Mouse (Mus musculus): ENCODE measurements at regions not wholly inside any gene's neighbourhood (a gene's known extent, or its start where the extent isn't known, plus 50 kb on each side); places are given as distances from the start of the nearest gene placed in this dataset.

DNA sequence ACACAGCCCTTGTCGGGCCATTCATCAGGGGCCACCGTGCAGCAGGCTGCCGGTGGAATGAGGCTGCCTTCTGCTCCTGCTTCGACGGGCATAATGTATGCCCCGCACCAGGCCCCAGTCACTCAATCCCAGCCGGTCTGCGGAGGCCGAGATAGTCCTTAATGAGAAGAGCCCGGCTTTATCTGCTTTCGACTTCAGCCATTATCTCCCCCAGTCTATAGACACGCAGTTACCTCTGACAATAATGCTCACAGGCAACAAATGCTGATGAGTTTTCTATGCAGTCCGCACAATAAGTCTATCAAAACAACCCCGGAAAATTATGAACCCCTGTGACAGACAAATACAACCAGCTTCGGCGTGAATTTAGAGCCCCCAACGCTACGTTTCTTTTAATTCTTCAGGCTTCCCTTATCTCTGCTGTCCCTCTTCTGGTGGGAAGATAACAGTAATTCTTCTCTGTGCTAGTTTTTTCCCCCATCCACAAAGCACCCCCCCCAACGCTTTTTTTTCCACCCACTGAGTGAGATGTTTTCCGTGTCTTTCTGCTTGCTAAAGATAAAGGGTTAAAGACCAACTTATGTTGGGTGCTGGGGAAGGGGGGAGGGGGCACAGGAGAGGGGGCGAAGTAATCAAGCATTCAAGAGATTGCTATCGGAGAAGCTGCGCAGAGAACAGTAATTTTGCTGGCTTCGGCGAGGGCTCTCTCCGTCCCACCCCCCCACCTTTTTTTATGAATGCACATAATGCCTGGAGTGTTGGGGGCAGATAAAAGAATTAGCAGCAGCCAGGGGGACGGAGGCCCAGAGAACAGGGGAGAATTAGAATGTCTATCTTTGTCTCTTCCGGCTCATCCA is 117.8 kb downstream of the Mrm1 start:
- DNase-seq (ENCODE audit: low spot score in 2 of 2): no peak

DNA sequence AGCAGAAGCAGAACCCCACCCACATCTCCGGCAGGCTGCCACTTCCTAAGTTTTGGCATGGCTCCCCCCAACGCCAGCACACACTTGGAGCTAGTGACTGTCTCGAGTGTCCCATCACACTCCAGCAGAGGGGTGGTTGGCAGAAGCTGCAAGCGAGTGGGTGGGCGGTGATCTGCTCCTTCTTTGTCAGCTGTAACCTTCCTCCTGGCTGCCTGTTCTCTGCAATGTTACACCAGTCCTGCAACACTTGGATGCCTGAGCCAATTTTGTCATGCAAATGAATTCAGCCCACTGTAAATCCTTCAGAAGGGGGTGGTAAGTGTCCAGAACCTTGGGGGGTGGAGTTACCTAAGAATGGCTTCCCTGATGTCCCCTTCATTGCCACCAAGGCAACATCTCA is 121.8 kb downstream of the Mrm1 start:
- DNase-seq (ENCODE audit: low spot score in 2 of 2): peak; percentile 58 to 72

DNA sequence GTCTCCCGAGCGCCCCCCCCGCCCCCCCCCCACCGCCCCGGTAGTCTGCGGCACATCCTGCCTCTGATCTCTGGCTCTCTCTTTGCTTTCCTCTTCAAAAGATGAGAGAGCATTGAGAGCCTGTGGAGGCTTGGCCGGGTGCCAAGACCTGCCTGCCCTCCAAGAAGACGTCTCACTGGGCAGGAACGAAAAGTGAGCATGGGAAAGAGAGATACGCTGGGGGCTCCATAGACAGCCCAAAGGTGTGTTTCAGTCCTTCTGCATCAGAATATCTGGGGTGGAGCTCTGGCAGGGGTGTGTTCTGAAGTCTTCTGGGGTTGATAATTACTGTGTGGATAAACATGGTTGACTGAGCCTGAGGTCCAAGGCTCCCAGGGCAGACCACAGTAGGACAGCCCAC is 126.7 kb downstream of the Mrm1 start:
- no peak for DNase-seq (ENCODE audit: low spot score in 2 of 2)

DNA sequence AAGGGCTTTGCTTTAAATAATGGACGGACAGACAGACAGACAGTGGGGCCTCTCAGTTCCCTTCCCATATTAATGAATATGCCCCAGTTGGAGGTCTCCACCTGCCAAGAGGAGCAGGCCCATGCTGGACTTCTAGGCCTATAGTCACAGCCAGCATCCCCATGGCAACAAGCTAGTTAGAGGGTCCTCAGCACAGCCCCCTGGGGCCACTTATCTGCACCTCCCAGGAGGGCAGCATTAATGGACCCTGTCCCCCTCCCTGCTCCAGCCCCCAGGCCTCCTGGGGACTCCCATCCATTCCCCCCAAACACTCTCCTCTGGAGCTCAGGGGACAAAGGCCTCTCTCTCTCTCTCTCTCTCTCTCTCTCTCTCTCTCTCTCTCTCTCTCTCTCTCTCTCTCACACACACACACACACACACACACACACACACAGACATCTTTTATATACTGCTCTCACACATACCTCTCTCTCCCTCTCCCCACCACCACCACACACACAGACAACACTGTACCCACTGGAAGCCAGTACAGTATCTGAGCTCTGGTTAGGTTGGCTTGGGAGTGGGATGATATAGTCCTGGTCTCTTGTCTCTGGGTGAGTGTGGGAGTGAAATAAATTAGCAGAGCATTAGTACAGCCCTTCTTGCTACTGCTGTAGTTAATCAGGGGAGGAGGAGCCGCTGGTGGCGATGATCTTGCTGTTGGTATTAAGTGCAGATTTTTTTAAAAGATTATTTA is 127.7 kb downstream of the Mrm1 start:
- no peak for DNase-seq (ENCODE audit: low spot score in 2 of 2)

DNA sequence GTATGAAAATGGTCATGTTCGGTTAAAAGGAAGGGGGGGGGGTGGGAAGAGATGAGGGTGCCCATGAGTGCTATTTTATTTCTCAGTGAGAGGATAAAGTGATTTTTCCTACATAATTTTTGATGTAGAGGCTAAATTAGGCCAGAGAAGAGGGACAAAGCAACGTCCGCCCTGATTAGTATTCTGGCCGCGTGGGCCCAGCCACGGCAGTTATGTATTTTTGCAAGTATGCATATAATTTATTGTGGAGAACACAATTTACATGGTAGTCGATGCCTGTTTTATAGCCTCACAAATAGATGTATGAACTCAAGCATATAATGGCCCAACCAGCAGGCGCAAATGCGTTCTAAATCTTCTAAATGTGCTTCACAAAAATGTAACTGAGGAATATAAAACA is 132.8 kb downstream of the Mrm1 start:
- DNase-seq (ENCODE audit: low spot score in 2 of 2): no peak

DNA sequence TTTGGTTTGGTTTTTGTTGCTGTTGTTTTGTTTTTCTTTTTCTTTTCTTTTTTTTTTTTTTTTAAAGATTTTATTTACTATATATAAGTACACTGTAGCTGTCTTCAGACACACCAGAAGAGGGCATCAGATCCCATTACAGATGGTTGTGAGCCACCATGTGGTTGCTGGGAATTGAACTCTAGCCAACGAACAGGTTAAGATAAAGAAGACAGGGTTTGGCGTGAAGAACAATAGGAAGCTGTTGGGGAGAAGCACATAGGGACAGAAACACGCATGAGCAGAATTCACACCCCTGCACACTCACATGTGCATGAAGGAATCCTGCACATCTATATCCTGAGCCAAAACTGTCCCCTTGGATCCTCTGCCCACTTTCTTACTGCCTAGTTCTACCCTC is 135.0 kb downstream of the Mrm1 start:
- DNase-seq (ENCODE audit: low spot score in 2 of 2): no peak

DNA sequence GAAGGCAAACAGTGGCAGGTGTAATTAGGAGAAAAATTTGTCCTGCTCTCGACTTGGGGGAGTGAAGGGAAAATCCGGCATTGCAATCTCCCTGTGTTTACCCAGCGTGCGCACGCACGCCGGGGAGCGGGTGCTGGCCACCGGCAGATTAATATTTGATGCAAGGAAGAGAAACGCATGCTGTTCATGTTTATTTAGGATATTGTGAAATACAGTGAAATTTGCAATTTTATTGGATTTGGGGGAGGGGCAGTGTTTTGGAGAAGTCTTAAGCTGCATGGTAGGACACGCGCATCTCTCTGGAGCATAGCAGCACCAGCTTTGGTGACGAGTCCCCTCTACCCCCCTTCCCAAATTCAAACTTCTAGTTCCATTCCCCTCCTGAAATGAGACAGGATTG is 136.4 kb downstream of the Mrm1 start:
- DNase-seq (ENCODE audit: low spot score in 2 of 2): no peak

DNA sequence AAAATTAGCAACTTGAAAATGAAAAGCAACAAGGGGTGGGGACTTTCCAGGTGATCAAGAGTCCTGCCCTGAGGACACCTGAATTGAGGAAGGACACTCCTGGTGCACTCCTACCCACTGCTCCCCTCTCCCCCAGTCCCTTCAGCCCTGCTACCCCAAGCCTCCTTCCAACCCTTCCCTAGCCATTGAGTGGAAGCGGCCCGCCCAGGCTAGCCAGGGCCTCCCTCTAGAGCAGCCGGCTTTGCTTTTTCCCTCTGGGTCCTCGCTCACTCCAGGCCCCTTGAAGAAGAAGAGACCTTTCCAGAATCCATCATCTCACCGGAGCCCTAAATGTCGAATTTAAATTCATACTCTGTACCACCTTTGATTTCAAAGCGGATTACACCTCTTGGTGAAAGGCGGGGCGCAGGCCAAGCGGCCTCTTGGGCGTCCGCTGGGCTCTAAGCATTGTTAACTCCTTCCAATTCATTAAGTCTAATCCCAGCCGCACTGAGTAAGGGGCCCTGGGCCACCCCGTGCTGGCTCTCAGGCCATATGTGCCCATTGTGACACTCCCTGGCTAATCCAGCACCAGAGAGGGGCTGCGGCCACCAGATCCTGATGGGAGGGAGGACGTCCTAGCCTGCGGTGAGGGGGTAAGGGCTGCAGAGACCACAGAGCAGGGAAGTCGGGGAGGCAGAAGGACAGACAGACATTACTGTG is 142.8 kb downstream of the Mrm1 start:
- DNase-seq (ENCODE audit: low spot score in 2 of 2): no peak

DNA sequence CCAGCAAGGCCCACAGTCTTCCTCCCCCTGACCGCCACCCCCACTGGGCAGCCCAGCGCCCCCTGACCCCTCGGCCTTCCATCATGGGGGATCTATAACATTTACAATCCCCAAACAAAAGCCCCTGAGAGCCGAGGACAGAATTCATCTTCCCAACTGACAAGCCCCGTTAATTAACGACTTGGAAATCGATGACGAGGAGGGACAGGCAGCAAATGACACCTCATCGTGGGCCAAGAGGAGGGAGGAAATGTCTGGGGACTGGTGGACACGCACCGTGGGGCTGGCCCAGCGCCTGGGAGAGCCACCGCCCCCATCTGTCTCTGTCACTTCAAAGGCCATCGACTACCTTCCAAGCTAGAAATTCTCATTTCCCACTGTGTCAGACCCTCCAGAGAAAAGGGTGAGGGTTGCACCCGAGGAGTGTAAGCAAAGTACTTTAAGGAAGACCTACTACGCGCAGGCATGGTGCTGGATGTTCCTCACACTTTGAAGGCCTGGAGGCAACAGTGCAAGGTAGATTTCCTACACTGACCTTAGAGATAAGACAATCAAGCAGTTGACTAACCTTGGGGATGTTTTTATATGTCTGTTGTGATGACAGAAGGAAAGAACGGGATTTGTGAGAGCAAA is 146.4 kb downstream of the Mrm1 start:
- DNase-seq (ENCODE audit: low spot score in 2 of 2): no peak

DNA sequence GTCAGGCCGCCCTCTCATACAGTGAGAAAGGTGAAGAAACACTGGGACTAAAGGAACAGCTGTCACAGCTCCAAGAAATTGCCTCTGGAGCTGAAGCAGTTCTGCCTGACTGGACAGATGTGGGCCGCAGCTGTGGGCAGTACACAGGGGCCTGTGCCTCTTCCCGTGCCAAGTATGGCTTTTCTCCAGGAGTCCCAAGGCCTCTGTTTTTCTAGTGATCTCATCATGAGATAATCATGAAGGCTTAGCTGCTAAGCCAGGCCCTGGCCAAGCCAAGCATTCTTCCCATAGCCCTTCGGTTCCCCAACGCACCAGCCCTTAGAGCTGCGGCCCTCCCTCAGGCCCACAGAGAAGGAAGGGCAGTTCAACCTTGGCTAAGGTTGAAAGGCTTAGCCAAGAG is 146.2 kb upstream of the Lhx1 start:
- DNase-seq (ENCODE audit: low spot score in 2 of 2): no peak

DNA sequence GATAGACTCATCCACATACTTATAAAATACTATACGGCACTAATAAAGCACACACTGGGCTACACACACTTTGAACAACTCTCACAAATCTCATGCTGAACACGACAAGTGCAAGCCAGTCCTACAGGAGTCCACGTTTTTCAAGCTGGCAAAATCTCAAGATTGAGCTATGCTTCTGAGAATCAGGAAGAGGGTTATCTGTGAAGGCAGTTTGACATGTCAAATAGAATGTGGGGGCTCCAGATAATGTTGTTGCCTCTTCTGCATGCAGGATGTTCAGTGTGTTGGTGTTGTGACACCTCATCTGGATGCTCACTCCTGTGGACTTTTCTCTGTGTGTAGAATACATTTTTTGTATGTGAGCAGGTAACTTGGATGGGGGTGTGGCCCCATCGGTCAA is 142.4 kb upstream of the Lhx1 start:
- no peak for DNase-seq (ENCODE audit: low spot score in 2 of 2)

DNA sequence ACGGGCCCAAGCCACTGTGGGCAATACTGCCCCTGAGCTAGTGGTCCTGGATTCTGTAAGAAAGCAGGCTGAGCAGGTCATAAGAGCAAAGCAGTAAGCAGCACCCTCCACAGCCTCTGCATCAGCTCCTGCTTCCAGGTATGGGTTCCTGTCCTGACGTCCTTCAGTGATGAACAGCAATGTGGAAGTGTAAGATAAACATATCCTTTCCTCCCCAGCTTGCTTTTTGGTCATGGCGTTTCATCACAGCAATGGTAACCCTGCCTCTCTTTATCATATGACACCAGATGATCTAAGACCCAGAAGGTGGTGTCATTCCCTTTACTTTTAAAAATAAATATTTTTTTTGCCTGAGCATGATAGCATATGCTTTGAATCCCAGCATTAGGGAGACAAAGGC is 138.9 kb upstream of the Lhx1 start:
- DNase-seq (ENCODE audit: low spot score in 2 of 2): no peak

DNA sequence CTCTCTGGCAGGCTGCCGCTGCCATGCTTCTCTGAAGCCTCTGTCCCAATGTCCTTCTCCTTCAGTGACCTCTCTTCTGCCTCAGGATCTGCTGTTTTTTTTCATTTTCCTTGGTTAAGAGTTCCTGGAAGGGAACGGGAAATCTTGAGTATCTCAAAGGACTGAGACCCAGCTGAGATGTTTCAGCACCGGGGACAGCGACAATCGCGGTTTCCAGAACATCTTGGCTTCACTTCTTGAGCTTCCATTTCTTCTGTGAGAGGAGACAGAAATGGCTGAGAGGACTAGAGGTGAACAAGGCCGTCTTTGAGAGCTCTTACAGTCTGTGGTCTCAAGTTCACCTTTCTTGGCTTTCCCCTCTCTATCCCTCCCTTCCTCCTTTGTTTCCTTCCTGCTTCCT is 136.6 kb upstream of the Lhx1 start:
- DNase-seq (ENCODE audit: low spot score in 2 of 2): no peak

DNA sequence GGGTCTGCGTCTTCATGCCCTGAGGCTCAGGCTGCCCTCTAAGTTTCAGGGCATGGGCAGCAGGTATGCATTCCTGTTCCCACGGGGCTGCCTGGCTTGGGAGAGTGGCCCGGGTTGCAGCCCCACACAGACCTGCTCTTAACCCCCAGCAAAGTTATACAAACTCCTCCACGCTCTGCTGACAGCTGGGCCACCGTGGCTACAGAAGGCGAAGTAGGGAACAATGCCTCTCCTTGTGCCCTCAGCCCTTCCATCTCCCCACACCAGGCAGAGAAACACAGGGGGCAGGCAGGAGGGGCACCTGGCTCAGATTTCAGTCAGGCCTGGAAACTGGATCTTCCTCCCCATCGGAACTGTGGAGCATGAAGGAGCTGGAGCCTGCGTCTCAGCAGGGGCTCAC is 135.5 kb upstream of the Lhx1 start:
- no peak for DNase-seq (ENCODE audit: low spot score in 2 of 2)

DNA sequence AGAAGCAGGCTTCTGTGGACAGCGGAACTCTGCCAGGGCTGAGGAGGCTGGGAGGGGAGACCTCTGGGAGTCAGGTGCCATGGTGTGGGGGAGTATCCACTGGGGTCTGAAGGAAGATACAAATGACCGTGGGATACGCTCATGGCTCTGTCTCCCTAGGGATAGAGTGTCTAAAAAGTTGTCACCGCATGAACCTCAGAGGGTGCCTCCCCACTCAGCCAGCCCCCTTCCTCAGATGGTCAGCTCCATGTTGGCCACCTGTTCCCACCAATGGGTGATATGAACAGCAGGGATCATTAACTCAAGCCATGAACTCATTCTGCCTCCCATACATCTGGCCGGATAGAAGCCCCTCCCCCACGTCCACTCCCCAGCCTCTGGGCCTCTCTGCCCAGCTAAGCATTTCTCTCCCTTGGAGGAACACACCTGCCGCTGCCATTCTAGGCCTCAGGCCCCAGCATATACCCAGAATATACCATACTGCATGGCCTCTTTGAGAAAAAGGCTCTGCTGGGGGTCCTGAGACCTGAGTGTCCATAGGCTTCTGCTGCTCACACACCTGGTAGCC is 134.1 kb upstream of the Lhx1 start:
- no peak for DNase-seq (ENCODE audit: low spot score in 2 of 2)

DNA sequence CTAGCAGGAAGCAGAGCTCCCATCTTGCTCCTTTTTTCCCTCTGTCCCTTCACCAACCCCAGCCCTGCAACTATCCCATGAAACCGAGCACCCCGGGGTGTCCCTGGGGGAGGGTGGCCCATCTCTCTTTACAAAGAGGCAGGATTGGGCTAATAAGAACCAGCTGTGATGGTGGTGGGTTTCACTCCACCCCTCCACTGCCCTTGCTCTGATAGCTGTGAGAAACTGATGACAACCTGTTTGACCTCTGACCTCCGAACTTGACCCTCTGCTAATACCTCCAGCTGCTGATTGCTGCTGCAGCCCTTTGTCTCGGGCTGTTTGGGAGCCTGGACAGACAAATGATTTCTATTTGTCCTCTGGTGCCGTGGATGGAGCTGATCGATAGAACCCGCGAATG is 128.1 kb upstream of the Lhx1 start:
- DNase-seq (ENCODE audit: low spot score in 2 of 2): no peak

DNA sequence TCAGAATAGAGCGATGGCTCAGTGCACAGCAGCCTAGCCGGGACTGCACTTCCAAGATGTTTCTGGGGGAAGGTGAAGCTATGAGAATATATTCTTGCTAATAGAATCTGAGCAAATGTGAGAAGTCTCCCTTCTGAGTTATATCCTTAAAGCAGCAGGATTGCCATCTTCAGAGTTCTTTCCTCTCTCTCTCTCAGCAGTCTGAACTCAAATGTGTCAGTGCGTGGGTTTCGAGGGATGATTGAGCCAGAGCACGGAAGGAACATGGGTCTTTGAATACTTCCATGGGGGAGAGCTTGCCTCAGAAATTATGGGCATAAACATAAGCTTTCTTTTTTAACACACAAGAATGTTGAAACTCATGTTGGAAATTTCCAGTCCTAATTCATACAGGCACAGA is 123.6 kb upstream of the Lhx1 start:
- DNase-seq (ENCODE audit: low spot score in 2 of 2): no peak

DNA sequence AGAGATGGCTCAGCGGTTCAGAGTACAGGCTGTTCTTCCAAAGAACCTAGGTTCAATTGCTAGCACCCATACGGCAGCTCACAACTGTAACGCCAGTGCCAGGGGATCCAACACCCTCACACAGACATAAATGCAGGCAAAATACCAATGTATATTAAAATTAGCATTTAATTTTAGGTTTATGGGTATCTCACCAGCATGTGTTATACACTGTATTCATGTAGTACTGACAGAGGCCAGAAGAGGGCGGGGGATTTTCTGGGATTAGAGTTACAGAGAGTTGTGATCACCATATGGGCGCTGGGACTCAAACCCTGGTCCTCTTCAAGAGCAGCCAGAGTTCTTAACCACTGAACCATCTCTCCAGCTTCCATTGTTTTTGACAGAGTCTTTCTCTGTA is 121.8 kb upstream of the Lhx1 start:
- DNase-seq (ENCODE audit: low spot score in 2 of 2): no peak

DNA sequence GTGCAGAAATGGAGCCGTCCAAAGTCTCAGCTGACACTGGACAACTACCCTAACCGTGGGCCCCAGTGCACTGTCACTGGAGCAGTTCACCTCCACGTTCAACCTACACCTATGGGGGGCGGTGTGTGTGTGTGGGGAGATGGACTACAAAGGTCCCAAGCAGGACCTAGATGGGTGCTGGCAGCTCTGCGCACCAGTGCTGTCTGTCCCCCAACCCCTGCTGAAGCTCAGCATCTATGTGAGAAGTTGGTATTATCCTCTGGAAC is 117.7 kb upstream of the Lhx1 start:
- DNase-seq (ENCODE audit: low spot score in 2 of 2): no peak

DNA sequence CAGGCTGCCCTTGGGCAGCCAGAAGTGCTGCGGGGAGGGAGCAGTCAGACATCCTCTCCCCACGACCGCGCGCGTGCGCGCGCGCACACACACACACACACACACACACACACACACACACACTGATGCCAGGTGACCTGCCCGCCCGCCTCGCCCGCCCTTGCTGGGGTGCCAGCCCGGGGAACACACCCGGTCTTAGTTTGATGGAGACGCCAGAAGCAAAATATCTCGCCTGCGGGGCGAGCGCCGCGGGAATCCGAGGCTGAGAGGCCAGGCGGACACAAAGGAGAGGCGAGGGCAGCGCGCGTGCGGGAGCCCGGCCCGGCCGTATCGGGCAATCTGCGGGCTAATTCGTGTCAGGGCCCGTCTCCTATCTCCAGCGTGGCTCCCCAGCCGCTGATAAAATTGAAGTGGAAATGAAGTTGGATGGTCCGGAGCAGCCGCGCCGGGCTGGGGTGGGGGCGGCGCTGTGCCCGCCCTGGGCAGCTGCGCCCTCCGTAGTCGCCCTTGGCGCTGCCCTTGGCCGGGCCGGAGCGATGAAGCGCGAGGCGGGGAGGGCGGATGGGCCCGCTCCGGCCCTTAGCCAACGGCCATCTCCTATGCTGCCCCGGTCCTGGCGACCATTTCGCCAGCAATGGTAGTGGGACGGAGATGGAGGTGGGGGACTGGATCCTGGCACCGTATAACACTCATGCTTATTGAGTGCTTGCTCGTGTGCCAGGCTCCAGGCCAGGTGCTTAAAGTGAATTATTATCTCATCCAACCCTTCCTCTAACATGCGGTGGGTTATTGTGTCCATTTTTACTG is 117.2 kb upstream of the Lhx1 start:
- no peak for DNase-seq (ENCODE audit: low spot score in 2 of 2)

DNA sequence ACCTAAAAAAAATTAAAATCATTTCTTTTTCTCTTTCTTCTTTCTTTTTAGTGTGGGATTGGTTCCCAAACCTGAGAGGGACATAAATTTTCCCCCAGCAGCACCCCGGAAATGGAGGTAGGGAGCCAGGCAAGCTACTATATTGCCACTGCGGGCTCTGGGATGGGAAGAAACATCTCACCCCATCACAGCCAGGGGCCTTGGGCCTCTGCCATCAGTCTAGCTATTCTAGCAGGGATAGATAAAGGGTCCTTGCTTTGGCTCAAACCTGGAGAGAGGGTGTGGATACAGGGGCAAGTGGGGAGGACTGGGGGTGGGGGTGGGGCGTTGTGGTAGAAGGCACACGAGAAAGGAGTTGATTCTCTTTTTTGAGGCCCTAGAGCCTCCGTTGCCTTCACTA is 116.3 kb upstream of the Lhx1 start:
- DNase-seq (ENCODE audit: low spot score in 2 of 2): no peak
